Mouse (Mus musculus) limb, embryonic 12.5 days (tissue): ENCODE data around the gene S100g. TPM values are rescaled to one million over a fixed set of nuclear protein-coding genes. Genes with fewer than 3 reads are reported as not detected.

ENCODE experiments used
- ATAC-seq: fragments of 200-750 bp; cut with Nextera tagmentation; 2 replicates; pipeline ENCODE4 v1.8.0; 2017; ENCODE audit warnings: low read depth, moderate TSS enrichment; ENCODE audit not compliant: insufficient number of reproducible peaks, insufficient read depth, low FRiP score, low TSS enrichment
- H3K27ac ChIP-seq: fragments of 300-500 bp; sonication (generic); 2 replicates; pipeline ENCODE4 v1.5.1; 2016; ENCODE audit warnings: mild to moderate bottlenecking, moderate library complexity
- H3K27me3 ChIP-seq: fragments of 300-500 bp; sonication (generic); 2 replicates; pipeline ENCODE4 v1.6.1; 2016; ENCODE audit warnings: mild to moderate bottlenecking, moderate library complexity
- H3K36me3 ChIP-seq: fragments of 300-500 bp; sonication (generic); 2 replicates; pipeline ENCODE4 v1.6.1; 2016; ENCODE audit warnings: mild to moderate bottlenecking, moderate library complexity
- H3K4me1 ChIP-seq: fragments of 300-500 bp; sonication (generic); replicated peaks from 2 replicates; pipeline ENCODE4 v1.6.1; 2016
- H3K4me2 ChIP-seq: fragments of 300-500 bp; sonication (generic); 2 replicates; pipeline ENCODE4 v1.6.1; 2016; ENCODE audit warnings: mild to moderate bottlenecking, moderate library complexity
- H3K4me3 ChIP-seq: fragments of 300-500 bp; sonication (generic); replicated peaks from 2 replicates; pipeline ENCODE4 v1.5.1; 2016; ENCODE audit warnings: mild to moderate bottlenecking
- H3K9ac ChIP-seq: fragments of 300-500 bp; sonication (generic); replicated peaks from 2 replicates; pipeline ENCODE4 v1.6.1; 2016; ENCODE audit warnings: mild to moderate bottlenecking, moderate library complexity
- H3K9me3 ChIP-seq: fragments of 300-500 bp; sonication (generic); 2 replicates; pipeline ENCODE4 v1.6.1; 2016; ENCODE audit warnings: mild to moderate bottlenecking, moderate library complexity
- WGBS: fragments of 180-500 bp; shearing (Covaris S2); methylation state at CpG from one replicate; pipeline ENCODE4 v1.1.7; 2016; 5-methylcytosine and 5-hydroxymethylcytosine counted together
- polyA plus RNA-seq: library from polyadenylated mRNA; unstranded; fragments of >200 nt; fragmentation: Nextera tagmentation; extraction: Ambion mirVana; gene quantifications from 2 replicates; pipeline ENCODE4 v1.2.1, GENCODE M21; 2016

S100g gene
- polyA plus RNA-seq = not detected in 2 replicates

- peaks cover 27% of the 10 kb centered on the region; the same call in 1 of the 2 replicates for H3K27me3 ChIP-seq
- no peak within 1 kb of the TSS for H3K4me3 ChIP-seq
- no peak within 1 kb of the TSS for H3K9ac ChIP-seq
- no peaks in the 10 kb centered on the region for H3K9me3 ChIP-seq
- H3K4me1 ChIP-seq = no peaks in the 10 kb centered on the region
- H3K4me2 ChIP-seq = no peak within 1 kb of the TSS
- H3K27ac ChIP-seq = no peak within 1 kb of the TSS
- no peaks in the 10 kb centered on the region for H3K36me3 ChIP-seq
- no peak for ATAC-seq
- WGBS = 57% methylated on average over 3 of the region's 3 CpGs
These were observed at the start of gene S100g for GRCm38 (mm10) chrX:162964383-162964782. S100g (minus strand) TSS chrX:162964599.

- H3K9me3 ChIP-seq = no peaks in the 10 kb centered on the region
- no peaks in the 10 kb centered on the region; the same call in 1 of the 2 replicates for H3K36me3 ChIP-seq
- H3K4me1 ChIP-seq = no peaks in the 10 kb centered on the region
- H3K27ac ChIP-seq = no peak overlapping the region
- H3K27me3 ChIP-seq = peaks cover 36% of the 10 kb centered on the region
- no peak overlapping the region for H3K9ac ChIP-seq
- no peak for ATAC-seq
- H3K4me3 ChIP-seq = no peak overlapping the region
- WGBS = 71% methylated on average over 3 of the region's 3 CpGs
- H3K4me2 ChIP-seq = no peak overlapping the region
These were observed 27.7 kb upstream of the S100g start for GRCm38 (mm10) chrX:162992121-162992520.

GRCm38 (mm10) chrX:162991396-162991795 lies 27.0 kb upstream of the S100g start:
- H3K4me2 ChIP-seq = no peak overlapping the region
- H3K9ac ChIP-seq = no peak overlapping the region
- no peaks in the 10 kb centered on the region; the same call in 1 of the 2 replicates for H3K36me3 ChIP-seq
- ATAC-seq = no peak
- H3K4me3 ChIP-seq = no peak overlapping the region
- H3K27me3 ChIP-seq = peaks cover 33% of the 10 kb centered on the region
- no peaks in the 10 kb centered on the region for H3K4me1 ChIP-seq
- H3K9me3 ChIP-seq = no peaks in the 10 kb centered on the region
- 85% methylated on average over 4 of the region's 4 CpGs for WGBS
- H3K27ac ChIP-seq = no peak overlapping the region

- Histone ChIP-seq H3K27me3 (peaks cover 13% of the 10 kb centered on the region), H3K9ac (no peak overlapping the region), H3K4me2 (no peak overlapping the region), H3K4me1 (no peaks in the 10 kb centered on the region), H3K36me3 (peaks cover 5% of the 10 kb centered on the region; the same call in 1 of the 2 replicates), H3K4me3 (no peak overlapping the region), H3K9me3 (no peaks in the 10 kb centered on the region), H3K27ac (no peak overlapping the region)
- 89% methylated on average over 10 of the region's 10 CpGs for WGBS
- ATAC-seq = no peak
These were observed 22.6 kb upstream of the S100g start for GRCm38 (mm10) chrX:162986876-162987495.

- H3K4me2 ChIP-seq = no peak overlapping the region
- ATAC-seq = no peak
- H3K27ac ChIP-seq = no peak overlapping the region
- H3K9ac ChIP-seq = no peak overlapping the region
- peaks cover 5% of the 10 kb centered on the region for H3K27me3 ChIP-seq
- no peak overlapping the region for H3K4me3 ChIP-seq
- H3K9me3 ChIP-seq = no peaks in the 10 kb centered on the region
- WGBS = 80% methylated on average over 3 of the region's 3 CpGs
- peaks cover 9% of the 10 kb centered on the region for H3K36me3 ChIP-seq
- no peaks in the 10 kb centered on the region for H3K4me1 ChIP-seq
These were observed 11.8 kb upstream of the S100g start for GRCm38 (mm10) chrX:162976194-162976593.

- ATAC-seq = no peak
- Histone ChIP-seq H3K9me3 (no peaks in the 10 kb centered on the region), H3K36me3 (no peaks in the 10 kb centered on the region), H3K9ac (no peak overlapping the region), H3K27ac (no peak overlapping the region), H3K27me3 (peaks cover 27% of the 10 kb centered on the region), H3K4me2 (no peak overlapping the region), H3K4me1 (no peaks in the 10 kb centered on the region), H3K4me3 (no peak overlapping the region)
- WGBS = 80% methylated on average over 8 of the region's 8 CpGs
These were observed 3.1 kb upstream of the S100g start for GRCm38 (mm10) chrX:162967456-162967855.

- H3K4me1 ChIP-seq = no peaks in the 10 kb centered on the region
- H3K27ac ChIP-seq = no peak overlapping the region
- H3K4me3 ChIP-seq = no peak overlapping the region
- H3K9me3 ChIP-seq = no peaks in the 10 kb centered on the region
- WGBS = 50% methylated on average over 4 of the region's 4 CpGs
- no peak for ATAC-seq
- H3K27me3 ChIP-seq = peaks cover 23% of the 10 kb centered on the region; the same call in 1 of the 2 replicates
- H3K9ac ChIP-seq = no peak overlapping the region
- H3K4me2 ChIP-seq = no peak overlapping the region
- no peaks in the 10 kb centered on the region for H3K36me3 ChIP-seq
These were observed 559 bp downstream of the S100g start for GRCm38 (mm10) chrX:162963840-162964239.

GRCm38 (mm10) chrX:162957921-162958320 lies 6.5 kb downstream of the S100g start:
- no peaks in the 10 kb centered on the region for H3K4me1 ChIP-seq
- H3K4me2 ChIP-seq = no peak overlapping the region
- H3K36me3 ChIP-seq = no peaks in the 10 kb centered on the region
- ATAC-seq = no peak
- 0 out of 2 replicates have a peak, but pooled peaks cover 5% of the 10 kb centered on the region for H3K27me3 ChIP-seq
- 83% methylated on average over 3 of the region's 3 CpGs for WGBS
- H3K27ac ChIP-seq = no peak overlapping the region
- no peak overlapping the region for H3K9ac ChIP-seq
- no peaks in the 10 kb centered on the region for H3K9me3 ChIP-seq
- H3K4me3 ChIP-seq = no peak overlapping the region

GRCm38 (mm10) chrX:162949811-162950439 lies 14.5 kb downstream of the S100g start:
- no peak for ATAC-seq
- no peaks in the 10 kb centered on the region for H3K9me3 ChIP-seq
- no peak overlapping the region for H3K9ac ChIP-seq
- H3K27me3 ChIP-seq = no peaks in the 10 kb centered on the region
- no peak overlapping the region for H3K4me2 ChIP-seq
- no peaks in the 10 kb centered on the region for H3K36me3 ChIP-seq
- no peaks in the 10 kb centered on the region for H3K4me1 ChIP-seq
- WGBS = 40% methylated on average over 3 of the region's 3 CpGs
- H3K27ac ChIP-seq = no peak overlapping the region
- H3K4me3 ChIP-seq = no peak overlapping the region

GRCm38 (mm10) chrX:162942027-162942426 lies 22.4 kb downstream of the S100g start:
- no peaks in the 10 kb centered on the region for H3K9me3 ChIP-seq
- peaks cover 6% of the 10 kb centered on the region for H3K27me3 ChIP-seq
- H3K9ac ChIP-seq = no peak overlapping the region
- no peaks in the 10 kb centered on the region for H3K4me1 ChIP-seq
- no peak overlapping the region for H3K4me3 ChIP-seq
- no peak overlapping the region for H3K4me2 ChIP-seq
- no peak for ATAC-seq
- peaks cover 31% of the 10 kb centered on the region; the same call in 1 of the 2 replicates for H3K36me3 ChIP-seq
- H3K27ac ChIP-seq = no peak overlapping the region
- whole genome bisulfite sequencing = 70% methylated on average over 1 of the region's 1 CpGs

- H3K4me3 ChIP-seq = no peak overlapping the region
- no peaks in the 10 kb centered on the region for H3K4me1 ChIP-seq
- 0 out of 2 replicates have a peak, but pooled peaks cover 4% of the 10 kb centered on the region for H3K27me3 ChIP-seq
- peaks cover 39% of the 10 kb centered on the region for H3K36me3 ChIP-seq
- no peaks in the 10 kb centered on the region for H3K9me3 ChIP-seq
- no peak overlapping the region for H3K4me2 ChIP-seq
- no peak overlapping the region for H3K27ac ChIP-seq
- WGBS = 89% methylated on average over 2 of the region's 2 CpGs
- no peak for ATAC-seq
- no peak overlapping the region for H3K9ac ChIP-seq
These were observed 32.9 kb downstream of the S100g start for GRCm38 (mm10) chrX:162931467-162931866.
